Mouse (Mus musculus) midbrain, embryonic 12.5 days (tissue): ENCODE measurements at regions not wholly inside any gene's neighbourhood (a gene's known extent, or its start where the extent isn't known, plus 50 kb on each side); places are given as distances from the start of the nearest gene placed in this dataset.

Experiments used
- ATAC-seq: fragments of 200-750 bp; cut with Nextera tagmentation; 2 replicates; pipeline ENCODE4 v1.8.0; 2017; ENCODE audit warnings: low read depth, moderate TSS enrichment, moderate library complexity; ENCODE audit not compliant: low FRiP score
- H3K27ac ChIP-seq: fragments of 300-500 bp; sonication (generic); replicated peaks from 2 replicates; pipeline ENCODE4 v1.5.1; 2016; ENCODE audit warnings: mild to moderate bottlenecking
- H3K27me3 ChIP-seq: fragments of 300-500 bp; sonication (generic); 2 replicates; pipeline ENCODE4 v1.6.1; 2016; ENCODE audit warnings: mild to moderate bottlenecking
- H3K36me3 ChIP-seq: fragments of 300-500 bp; sonication (generic); 2 replicates; pipeline ENCODE4 v1.6.1; 2016
- H3K4me1 ChIP-seq: fragments of 300-500 bp; sonication (generic); 2 replicates; pipeline ENCODE4 v1.6.1; 2016
- H3K4me2 ChIP-seq: fragments of 300-500 bp; sonication (generic); replicated peaks from 2 replicates; pipeline ENCODE4 v1.6.1; 2016; ENCODE audit warnings: mild to moderate bottlenecking, moderate library complexity
- H3K4me3 ChIP-seq: fragments of 300-500 bp; sonication (generic); 2 replicates; pipeline ENCODE4 v1.5.1; 2016; ENCODE audit warnings: mild to moderate bottlenecking
- H3K9ac ChIP-seq: fragments of 300-500 bp; sonication (generic); replicated peaks from 2 replicates; pipeline ENCODE4 v1.6.1; 2016; ENCODE audit warnings: mild to moderate bottlenecking, moderate library complexity
- H3K9me3 ChIP-seq: fragments of 300-500 bp; sonication (generic); 2 replicates; pipeline ENCODE4 v1.6.1; 2016; ENCODE audit warnings: mild to moderate bottlenecking
- WGBS: fragments of 180-500 bp; shearing (Covaris S2); methylation state at CpG from one replicate; pipeline ENCODE4 v1.1.7; 2016; 5-methylcytosine and 5-hydroxymethylcytosine counted together

- no peaks in the 10 kb centered on the region for H3K27me3 ChIP-seq
- 46% methylated on average over 4 of the region's 4 CpGs for WGBS
- H3K4me2 ChIP-seq = no peak overlapping the region
- no peak overlapping the region for H3K9ac ChIP-seq
- H3K36me3 ChIP-seq = no peaks in the 10 kb centered on the region
- H3K4me1 ChIP-seq = no peaks in the 10 kb centered on the region
- ATAC-seq = no peak
- no peaks in the 10 kb centered on the region for H3K9me3 ChIP-seq
- H3K4me3 ChIP-seq = no peak overlapping the region
- no peak overlapping the region for H3K27ac ChIP-seq
These were observed 147.0 kb upstream of the Nt5c1b start for GRCm38 (mm10) chr12:10222821-10223220.

DNA sequence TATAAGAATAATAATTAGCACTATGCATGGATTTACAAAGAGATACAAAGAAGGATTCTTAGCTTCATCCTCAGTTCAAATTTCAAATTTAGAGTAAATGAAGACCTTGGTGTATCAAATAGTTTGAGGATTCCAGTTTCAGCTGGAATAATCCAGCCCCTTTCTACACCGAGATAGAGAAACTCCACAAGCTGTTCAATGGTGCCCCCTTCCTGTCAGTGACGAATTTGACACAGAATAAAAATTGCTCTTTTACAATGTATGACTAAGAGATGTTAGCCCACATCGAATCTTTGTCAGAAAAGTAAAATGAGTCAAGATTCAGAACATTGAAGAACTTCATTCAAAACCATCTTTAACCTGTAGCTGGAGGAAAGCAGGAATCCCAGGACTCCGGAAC lies 145.9 kb upstream of the Nt5c1b start:
- no peak overlapping the region for H3K4me3 ChIP-seq
- H3K27ac ChIP-seq = no peak overlapping the region
- no peaks in the 10 kb centered on the region for H3K36me3 ChIP-seq
- 0 out of 2 replicates have a peak, but pooled peaks have one; percentile 58 for ATAC-seq
- H3K4me2 ChIP-seq = no peak overlapping the region
- H3K9ac ChIP-seq = no peak overlapping the region
- H3K9me3 ChIP-seq = no peaks in the 10 kb centered on the region
- H3K4me1 ChIP-seq = no peaks in the 10 kb centered on the region
- WGBS = 38% methylated on average over 4 of the region's 4 CpGs
- H3K27me3 ChIP-seq = no peaks in the 10 kb centered on the region

DNA sequence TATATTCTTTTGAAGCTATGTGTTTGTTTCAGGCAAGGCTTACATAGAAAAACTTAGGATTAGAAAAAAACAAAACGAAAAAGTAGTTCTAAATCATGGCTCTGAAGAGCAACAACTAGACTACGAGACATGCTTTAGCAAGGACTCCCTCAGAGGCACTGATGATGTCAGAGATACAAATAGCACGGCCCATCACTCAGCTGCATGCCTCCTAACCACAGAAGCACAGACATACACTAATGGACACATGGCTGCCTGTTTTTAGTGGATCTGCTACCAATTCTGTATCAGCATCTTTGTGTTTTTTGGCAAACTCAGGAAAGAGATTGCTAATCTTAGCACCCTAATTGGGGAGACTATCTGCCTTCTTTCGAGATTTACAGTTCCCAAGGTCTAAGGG lies 138.6 kb upstream of the Nt5c1b start:
- H3K4me1 ChIP-seq = no peaks in the 10 kb centered on the region
- H3K27me3 ChIP-seq = no peaks in the 10 kb centered on the region
- no peaks in the 10 kb centered on the region for H3K36me3 ChIP-seq
- no peak overlapping the region for H3K4me2 ChIP-seq
- no peak overlapping the region for H3K9ac ChIP-seq
- H3K4me3 ChIP-seq = no peak overlapping the region
- H3K27ac ChIP-seq = no peak overlapping the region
- WGBS = 78% methylated on average over 4 of the region's 4 CpGs
- ATAC-seq = no peak
- no peaks in the 10 kb centered on the region for H3K9me3 ChIP-seq

- no peak overlapping the region for H3K4me3 ChIP-seq
- H3K27ac ChIP-seq = no peak overlapping the region
- no peak overlapping the region for H3K9ac ChIP-seq
- no peaks in the 10 kb centered on the region for H3K36me3 ChIP-seq
- WGBS = 56% methylated on average over 4 of the region's 4 CpGs
- ATAC-seq = no peak
- H3K4me2 ChIP-seq = no peak overlapping the region
- no peaks in the 10 kb centered on the region for H3K9me3 ChIP-seq
- no peaks in the 10 kb centered on the region for H3K27me3 ChIP-seq
- H3K4me1 ChIP-seq = no peaks in the 10 kb centered on the region
These were observed 138.1 kb upstream of the Nt5c1b start for GRCm38 (mm10) chr12:10231683-10232082.

GRCm38 (mm10) chr12:10248110-10248509 lies 121.7 kb upstream of the Nt5c1b start:
- Histone ChIP-seq H3K4me1 (no peaks in the 10 kb centered on the region), H3K4me2 (no peak overlapping the region), H3K9ac (no peak overlapping the region), H3K36me3 (no peaks in the 10 kb centered on the region), H3K27ac (no peak overlapping the region), H3K9me3 (no peaks in the 10 kb centered on the region), H3K4me3 (no peak overlapping the region), H3K27me3 (no peaks in the 10 kb centered on the region)
- no peak for ATAC-seq

- no peaks in the 10 kb centered on the region for H3K4me1 ChIP-seq
These were observed 113.4 kb upstream of the Nt5c1b start for GRCm38 (mm10) chr12:10256385-10256784.

GRCm38 (mm10) chr12:10266201-10266600 lies 103.6 kb upstream of the Nt5c1b start:
- Histone ChIP-seq H3K9me3 (no peaks in the 10 kb centered on the region), H3K36me3 (no peaks in the 10 kb centered on the region), H3K27me3 (no peaks in the 10 kb centered on the region), H3K9ac (no peak overlapping the region), H3K4me3 (no peak overlapping the region), H3K4me1 (no peaks in the 10 kb centered on the region), H3K27ac (no peak overlapping the region), H3K4me2 (no peak overlapping the region)
- no peak for ATAC-seq
- WGBS = 91% methylated on average over 1 of the region's 1 CpGs

More at GRCm38 (mm10) chr12:10256385-10256784, 113.4 kb upstream of the Nt5c1b start:
- no peaks in the 10 kb centered on the region for H3K9me3 ChIP-seq
- ATAC-seq = no peak
- no peaks in the 10 kb centered on the region for H3K27me3 ChIP-seq
- H3K4me2 ChIP-seq = no peak overlapping the region
- H3K4me3 ChIP-seq = no peak overlapping the region
- no peaks in the 10 kb centered on the region for H3K36me3 ChIP-seq
- no peak overlapping the region for H3K9ac ChIP-seq
- no peak overlapping the region for H3K27ac ChIP-seq
- 67% methylated on average over 3 of the region's 3 CpGs for WGBS

- Histone ChIP-seq H3K9ac (no peak overlapping the region), H3K4me1 (no peaks in the 10 kb centered on the region), H3K36me3 (no peaks in the 10 kb centered on the region), H3K9me3 (no peaks in the 10 kb centered on the region), H3K27me3 (no peaks in the 10 kb centered on the region), H3K4me2 (no peak overlapping the region), H3K4me3 (no peak overlapping the region), H3K27ac (no peak overlapping the region)
- no peak for ATAC-seq
- WGBS = 86% methylated on average over 5 of the region's 5 CpGs
These were observed 97.7 kb upstream of the Nt5c1b start for GRCm38 (mm10) chr12:10272038-10272437.

DNA sequence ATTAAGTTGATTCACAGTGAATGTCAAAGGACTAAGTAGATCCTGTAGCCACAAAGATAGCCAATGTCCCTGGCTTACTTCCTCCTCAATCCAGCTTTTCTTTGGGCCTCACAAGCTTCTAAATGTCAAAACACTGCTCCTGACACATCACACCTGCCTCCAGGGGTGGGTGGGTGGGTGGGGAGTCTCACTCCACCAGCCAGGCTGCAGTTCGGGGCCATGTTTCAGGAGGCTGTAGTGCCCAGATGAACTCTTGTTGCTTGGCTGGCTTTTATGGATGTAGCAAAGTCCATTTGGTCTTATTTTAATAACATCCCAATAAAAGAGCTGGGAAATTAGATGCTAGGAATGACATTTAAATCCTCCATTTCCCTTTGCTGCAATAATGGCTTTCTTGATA lies 94.5 kb upstream of the Nt5c1b start:
- no peak for ATAC-seq
- Histone ChIP-seq H3K9me3 (no peaks in the 10 kb centered on the region), H3K36me3 (no peaks in the 10 kb centered on the region), H3K27me3 (no peaks in the 10 kb centered on the region), H3K4me3 (no peak overlapping the region), H3K27ac (no peak overlapping the region), H3K4me2 (no peak overlapping the region), H3K4me1 (no peaks in the 10 kb centered on the region), H3K9ac (no peak overlapping the region)
- WGBS = 100% methylated on average over 1 of the region's 1 CpGs

DNA sequence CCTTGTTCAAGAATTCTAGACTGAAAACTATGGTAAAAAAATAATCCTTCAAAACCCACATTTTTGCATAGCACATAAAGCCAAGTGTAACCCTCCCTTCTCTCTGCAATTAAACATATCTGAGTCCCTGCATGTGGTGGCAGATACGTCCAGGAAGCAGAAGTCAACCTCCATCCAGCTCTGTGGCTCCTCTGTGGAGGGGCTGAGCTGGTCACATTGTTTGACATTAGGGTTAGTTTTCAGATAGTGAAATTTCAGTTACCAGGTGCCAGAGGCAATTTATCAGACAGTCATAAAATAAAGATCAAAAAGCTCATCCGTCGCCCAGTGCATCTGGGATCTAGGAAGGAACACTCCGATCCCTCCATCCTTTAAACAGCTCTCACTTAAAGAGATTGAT lies 77.1 kb upstream of the Nt5c1b start:
- ATAC-seq = no peak
- Histone ChIP-seq H3K9me3 (no peaks in the 10 kb centered on the region), H3K9ac (no peak overlapping the region), H3K36me3 (no peaks in the 10 kb centered on the region), H3K27me3 (no peaks in the 10 kb centered on the region), H3K4me3 (no peak overlapping the region), H3K4me2 (no peak overlapping the region), H3K4me1 (no peaks in the 10 kb centered on the region), H3K27ac (no peak overlapping the region)
- 82% methylated on average over 4 of the region's 4 CpGs for WGBS

DNA sequence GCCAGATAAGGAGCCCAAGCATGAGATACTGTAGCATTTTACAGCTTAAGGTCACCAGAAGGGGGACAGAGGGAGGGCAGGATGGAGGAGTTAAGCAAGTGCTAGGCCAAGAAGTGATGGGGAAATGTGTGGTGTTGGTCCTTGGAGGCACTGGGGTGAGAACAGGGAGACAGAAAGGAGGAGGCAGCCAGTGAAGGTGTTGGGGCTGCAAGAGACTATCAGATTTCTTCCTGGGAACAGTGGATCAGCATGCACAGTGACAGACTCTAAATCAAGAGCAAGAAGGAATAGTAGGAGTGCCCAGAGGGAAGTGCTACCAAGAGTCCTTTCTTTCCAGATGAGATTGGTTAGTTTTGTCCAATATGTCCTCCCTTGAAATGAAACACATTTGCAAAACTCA lies 63.8 kb upstream of the Nt5c1b start:
- Histone ChIP-seq H3K4me2 (no peak overlapping the region), H3K4me3 (no peak overlapping the region)

More for the DNA sequence above, 63.8 kb upstream of the Nt5c1b start:
- Histone ChIP-seq H3K4me1 (no peaks in the 10 kb centered on the region), H3K9me3 (no peaks in the 10 kb centered on the region), H3K27me3 (no peaks in the 10 kb centered on the region), H3K36me3 (no peaks in the 10 kb centered on the region), H3K9ac (no peak overlapping the region), H3K27ac (no peak overlapping the region)
- ATAC-seq = no peak
